Mouse (Mus musculus) liver, adult 2 months (tissue): ENCODE results near the gene Dlgap1. TPM values are rescaled to one million over a fixed set of nuclear protein-coding genes. Genes with fewer than 3 reads are reported as not detected.

Experiments
- DNase-seq: peaks from one replicate; pipeline ENCODE4 v3.0.0-alpha.2; 2011; ENCODE audit warnings: low read depth, low spot score; ENCODE audit errors: extremely low read depth
- H3K27ac ChIP-seq: fragments of 200-500 bp; replicated peaks from 2 replicates; pipeline ENCODE4 v1.5.1; 2012; ENCODE audit warnings: low read depth, mild to moderate bottlenecking, control low read depth, inconsistent platforms, low read length; ENCODE audit not compliant: insufficient read depth
- H3K27me3 ChIP-seq: fragments of 200-500 bp; 2 replicates; pipeline ENCODE4 v1.6.1; 2012; ENCODE audit warnings: mild to moderate bottlenecking, moderate library complexity, low read length, inconsistent platforms; ENCODE audit not compliant: control insufficient read depth, insufficient read depth
- H3K36me3 ChIP-seq: fragments of 200-500 bp; 2 replicates; pipeline ENCODE4 v1.6.1; 2012; ENCODE audit warnings: low read length, inconsistent platforms; ENCODE audit not compliant: control insufficient read depth, insufficient read depth
- H3K4me1 ChIP-seq: fragments of 200-500 bp; 2 replicates; pipeline ENCODE4 v1.6.1; 2011; ENCODE audit warnings: low read length; ENCODE audit not compliant: control insufficient read depth, insufficient read depth
- H3K4me3 ChIP-seq: fragments of 200-500 bp; 2 replicates; pipeline ENCODE4 v1.5.1; 2011; ENCODE audit warnings: low read depth, mild to moderate bottlenecking, control low read depth, low read length, moderate library complexity; ENCODE audit not compliant: insufficient read depth
- H3K79me2 ChIP-seq: fragments of 200-500 bp; 2 replicates; pipeline ENCODE4 v1.6.1; 2012; ENCODE audit warnings: inconsistent platforms, mild to moderate bottlenecking, low read length, moderate library complexity; ENCODE audit not compliant: control insufficient read depth, insufficient read depth
- H3K9ac ChIP-seq: fragments of 200-500 bp; 2 replicates; pipeline ENCODE4 v1.6.1; 2012; ENCODE audit warnings: low read depth, mild to moderate bottlenecking, control low read depth, inconsistent platforms, low read length
- CTCF ChIP-seq: fragments of 200-500 bp; IDR thresholded peaks from 2 replicates; pipeline ENCODE4 v1.5.1; 2011; ENCODE audit warnings: low read depth, low read length, control low read depth
- POLR2A ChIP-seq: fragments of 200-500 bp; IDR thresholded peaks from 2 replicates; pipeline ENCODE4 v1.6.1; 2011; ENCODE audit warnings: low read length, control low read depth; ENCODE audit not compliant: insufficient read depth; ENCODE audit errors: extremely low read depth
- WGBS: fragments of 180-500 bp; shearing (Covaris S2); methylation state at CpG from one replicate; pipeline ENCODE4 v1.1.7; 2018; 5-methylcytosine and 5-hydroxymethylcytosine counted together
- polyA plus RNA-seq: library from polyadenylated mRNA; depleted of rRNA; stranded (reverse); fragments of >200 nt; gene quantifications from 2 replicates; pipeline ENCODE4 v1.2.3, GENCODE M21; 2012
- total RNA-seq: library from RNA; depleted of rRNA; stranded (reverse); fragments of >200 nt; gene quantifications from 2 replicates; pipeline ENCODE4 v1.2.3, GENCODE M21; 2014

Dlgap1 gene
- total and polyA plus RNA-seq, 2 experiments: 0.55 to 1.5 TPM

DNA sequence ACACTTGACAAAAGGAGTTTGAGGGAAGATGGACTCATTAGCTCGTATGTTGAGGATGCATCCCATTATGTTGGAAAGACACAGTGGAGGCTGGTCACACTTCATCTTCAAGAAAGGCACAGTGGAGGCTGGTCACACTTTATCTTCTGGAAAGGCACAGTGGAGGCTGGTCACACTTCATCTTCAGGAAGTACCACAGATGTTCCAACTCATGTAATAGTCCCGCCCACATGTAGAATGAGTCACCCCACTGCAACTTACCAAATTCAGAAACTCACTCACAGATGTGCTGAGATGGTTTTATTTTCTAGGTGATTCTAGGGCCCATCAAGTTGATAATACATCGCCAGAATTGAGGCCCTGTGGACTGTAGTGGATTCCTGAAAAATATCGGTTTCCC is 119.3 kb downstream of the Dlgap1 start:
- no peak for TF ChIP-seq POLR2A
- H3K4me3 ChIP-seq: no peak overlapping the region
- no peaks in the 10 kb centered on the region for H3K27me3 ChIP-seq
- H3K36me3 ChIP-seq: no peaks in the 10 kb centered on the region
- no peak overlapping the region for H3K27ac ChIP-seq
- DNase-seq: no peak
- 93% methylated on average over 4 of the region's 4 CpGs for WGBS
- H3K79me2 ChIP-seq: no peaks in the 10 kb centered on the region
- no peak overlapping the region for H3K9ac ChIP-seq
- H3K4me1 ChIP-seq: peaks cover 4% of the 10 kb centered on the region; the same call in 1 of the 2 replicates

DNA sequence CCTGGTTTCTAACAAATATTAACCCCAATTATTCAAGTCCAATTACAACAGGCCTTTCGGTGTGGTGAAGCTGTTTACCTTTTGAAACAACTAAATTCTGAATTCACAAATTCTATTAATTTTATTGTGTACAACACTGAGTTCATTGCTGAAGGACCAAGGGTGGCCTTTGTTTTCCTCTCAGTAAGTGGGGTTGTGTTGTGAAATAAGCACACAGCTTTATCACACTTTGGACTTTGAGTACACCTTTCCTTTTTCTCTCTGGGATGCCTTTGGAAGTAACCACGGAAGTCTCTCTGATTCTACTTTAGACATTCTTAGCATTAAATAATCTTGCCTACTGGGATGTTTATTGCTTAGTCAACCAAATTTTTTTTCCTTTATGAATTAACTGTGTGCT is 121.9 kb downstream of the Dlgap1 start:
- WGBS: 24% methylated on average over 2 of the region's 2 CpGs
- TF ChIP-seq CTCF (no peak), POLR2A (no peak)
- Histone ChIP-seq H3K9ac (no peak overlapping the region), H3K36me3 (no peaks in the 10 kb centered on the region), H3K27ac (no peak overlapping the region), H3K79me2 (no peaks in the 10 kb centered on the region), H3K4me1 (peaks cover 4% of the 10 kb centered on the region; the same call in 1 of the 2 replicates), H3K27me3 (no peaks in the 10 kb centered on the region), H3K4me3 (no peak overlapping the region)
- peak; percentile 89 for DNase-seq

DNA sequence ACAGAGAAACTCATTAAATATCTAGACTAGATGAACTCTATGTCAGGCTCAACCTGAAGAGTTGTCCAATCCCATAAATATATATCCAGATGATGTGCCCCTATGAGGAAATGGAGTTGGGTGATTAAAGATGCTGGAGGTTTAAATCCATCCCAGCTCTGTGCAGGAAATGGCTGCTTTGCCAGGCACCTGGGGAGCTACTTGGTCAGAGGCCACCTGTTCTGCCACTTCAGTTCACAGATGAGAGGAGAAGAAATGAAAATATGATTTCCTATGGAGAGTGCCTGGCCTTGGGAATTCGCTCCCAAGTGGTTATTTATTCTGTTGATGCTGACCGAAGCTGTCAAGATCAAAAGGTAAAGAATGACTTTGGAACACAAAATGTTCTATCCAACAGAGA is 160.3 kb downstream of the Dlgap1 start:
- Histone ChIP-seq H3K9ac (no peak overlapping the region), H3K4me3 (no peak overlapping the region), H3K27ac (no peak overlapping the region), H3K79me2 (no peaks in the 10 kb centered on the region), H3K36me3 (no peaks in the 10 kb centered on the region), H3K27me3 (no peaks in the 10 kb centered on the region), H3K4me1 (no peaks in the 10 kb centered on the region)
- TF ChIP-seq POLR2A (no peak), CTCF (no peak)
- no peak for DNase-seq
- WGBS: 83% methylated on average over 2 of the region's 2 CpGs

DNA sequence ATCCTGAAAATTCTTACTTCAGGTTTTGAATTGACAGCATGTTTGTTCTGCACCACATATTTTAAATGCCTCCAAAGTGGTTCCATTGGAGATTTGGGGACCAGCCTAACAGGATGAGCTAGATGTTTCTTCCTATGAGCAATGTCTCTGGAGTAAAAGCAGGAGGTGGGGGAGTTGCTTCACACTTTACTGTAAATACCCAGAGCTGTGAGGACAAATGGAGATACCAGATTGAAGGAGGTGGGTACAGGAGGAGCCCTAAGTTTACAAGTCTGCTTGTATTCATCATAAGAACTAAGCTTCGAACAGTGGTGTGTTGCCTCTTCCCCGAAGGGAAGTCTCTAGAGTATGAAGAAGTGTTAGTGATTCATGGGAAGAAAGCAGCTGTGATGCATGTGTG is 201.0 kb downstream of the Dlgap1 start:
- no peak for DNase-seq
- H3K27ac ChIP-seq: no peak overlapping the region
- no peaks in the 10 kb centered on the region for H3K27me3 ChIP-seq
- no peaks in the 10 kb centered on the region for H3K36me3 ChIP-seq
- no peak overlapping the region for H3K9ac ChIP-seq
- 84% methylated on average over 2 of the region's 2 CpGs for WGBS
- TF ChIP-seq CTCF (no peak), POLR2A (no peak)
- H3K79me2 ChIP-seq: no peaks in the 10 kb centered on the region
- H3K4me1 ChIP-seq: no peaks in the 10 kb centered on the region
- H3K4me3 ChIP-seq: no peak overlapping the region

DNA sequence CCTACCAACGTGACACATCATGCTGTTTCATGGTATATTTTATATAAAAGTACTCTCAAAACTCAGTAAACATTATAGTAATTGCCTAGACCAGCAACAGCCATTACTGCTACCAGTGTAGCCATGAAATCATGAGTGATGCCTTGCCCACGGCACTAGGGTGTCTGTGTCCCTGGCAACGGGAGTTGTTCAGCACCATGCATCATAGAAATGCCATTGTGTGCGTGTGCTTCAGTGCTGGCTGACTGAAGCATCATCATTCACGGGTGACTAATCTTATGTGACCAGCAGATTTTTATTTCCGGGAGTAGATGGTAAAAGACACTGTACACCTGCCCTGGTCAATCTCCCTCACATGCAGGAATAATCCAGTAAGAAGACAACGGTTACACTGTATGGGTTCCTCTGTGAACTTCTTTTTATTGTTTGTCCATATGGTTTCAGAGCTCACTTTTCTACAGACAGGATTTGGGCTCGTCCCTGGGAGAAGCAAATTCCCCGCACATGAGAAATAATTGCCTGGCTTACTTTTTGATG is 203.7 kb downstream of the Dlgap1 start:
- no peak overlapping the region for H3K4me3 ChIP-seq
- TF ChIP-seq POLR2A (no peak), CTCF (no peak)
- no peaks in the 10 kb centered on the region for H3K4me1 ChIP-seq
- 86% methylated on average over 9 of the region's 9 CpGs for WGBS
- DNase-seq: no peak
- no peak overlapping the region for H3K27ac ChIP-seq
- H3K36me3 ChIP-seq: no peaks in the 10 kb centered on the region
- H3K27me3 ChIP-seq: no peaks in the 10 kb centered on the region
- H3K79me2 ChIP-seq: no peaks in the 10 kb centered on the region
- H3K9ac ChIP-seq: no peak overlapping the region

DNA sequence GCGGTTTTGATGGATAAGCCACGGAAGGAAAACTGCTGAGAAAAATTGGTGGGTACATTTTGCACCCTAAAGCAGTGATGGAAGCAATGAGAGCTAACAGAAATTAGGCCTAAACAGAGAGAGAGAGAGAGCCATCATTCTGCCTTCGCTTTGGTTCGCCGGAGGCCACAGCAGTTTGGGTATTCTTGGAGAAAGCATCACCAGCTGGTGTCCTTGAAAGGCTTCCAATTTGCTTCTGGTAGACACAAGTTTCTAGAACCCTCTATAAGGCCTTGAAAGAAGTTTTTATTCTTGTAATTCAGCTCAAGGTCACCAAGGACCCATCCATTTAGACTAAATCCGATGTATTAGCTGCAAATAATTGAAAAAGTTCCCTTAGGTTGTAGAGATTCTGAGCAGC is 205.0 kb downstream of the Dlgap1 start:
- H3K27ac ChIP-seq: no peak overlapping the region
- no peak overlapping the region for H3K4me3 ChIP-seq
- no peaks in the 10 kb centered on the region for H3K79me2 ChIP-seq
- H3K4me1 ChIP-seq: no peaks in the 10 kb centered on the region
- 81% methylated on average over 6 of the region's 6 CpGs for WGBS
- no peak overlapping the region for H3K9ac ChIP-seq
- TF ChIP-seq POLR2A (no peak), CTCF (no peak)
- no peak for DNase-seq
- H3K36me3 ChIP-seq: no peaks in the 10 kb centered on the region
- no peaks in the 10 kb centered on the region for H3K27me3 ChIP-seq
